Mouse (Mus musculus): ENCODE data around the gene D930020B18Rik. TPM values are rescaled to one million over a fixed set of nuclear protein-coding genes. Genes with fewer than 3 reads are reported as not detected.

The D930020B18Rik gene
- total and polyA plus RNA-seq, 3 experiments = not detected

DNA sequence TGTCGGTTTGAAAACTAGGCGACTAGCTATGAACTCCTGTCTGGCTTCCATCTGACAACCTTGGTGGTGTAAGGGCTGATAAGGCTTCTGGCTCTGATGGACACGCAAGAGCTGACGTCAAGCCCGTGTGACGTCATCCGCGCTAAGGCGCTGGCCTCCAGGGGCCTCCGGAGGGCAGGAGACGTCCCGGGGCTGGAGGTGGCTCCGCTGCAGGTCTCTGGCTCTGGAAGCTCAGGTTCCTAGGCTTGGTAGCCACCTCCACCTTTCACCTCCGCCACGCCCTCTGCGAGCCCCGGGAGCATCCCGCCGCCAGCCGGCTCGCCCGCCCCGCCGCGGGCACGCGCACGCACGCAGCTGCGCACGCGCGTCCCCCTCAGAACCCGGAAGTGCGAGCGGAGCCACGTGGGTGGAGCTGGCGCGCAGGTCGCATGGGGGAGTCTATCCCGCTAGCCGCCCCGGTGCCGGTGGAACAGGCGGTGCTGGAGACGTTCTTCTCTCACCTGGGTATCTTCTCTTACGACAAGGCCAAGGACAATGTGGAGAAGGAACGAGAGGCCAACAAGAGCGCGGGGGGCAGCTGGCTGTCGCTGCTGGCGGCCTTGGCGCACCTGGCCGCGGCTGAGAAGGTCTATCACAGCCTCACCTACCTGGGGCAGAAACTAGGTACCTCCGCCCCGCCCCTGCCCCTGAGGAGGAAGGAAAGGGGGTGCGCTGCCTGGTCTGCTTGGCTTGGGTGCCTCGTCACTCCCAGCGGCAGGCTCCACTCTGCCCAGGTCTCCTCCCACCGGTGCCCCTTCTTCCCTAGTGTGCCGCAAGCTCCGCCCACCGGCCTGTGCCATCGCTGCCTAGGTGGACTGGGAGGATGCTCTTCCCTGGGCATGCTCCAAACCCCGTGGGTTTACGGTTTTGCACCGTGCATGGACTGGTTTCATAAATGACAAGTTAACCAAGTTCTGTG lies 98.4 kb downstream of the D930020B18Rik start, which contains the start of gene BC048403 (continued):
- peak; percentile 79 for TF ChIP-seq GABPA (IDR thresholded peaks at IDR 0.05; ENCODE audit: insufficient replicate concordance, low read depth, low read length)
- 0 out of 2 replicates have a peak, but pooled peaks have one; percentile 24 for TF ChIP-seq JUND (conservative IDR thresholded peaks at IDR 0.05; ENCODE audit: low read depth, low read length)
- TF ChIP-seq USF1 (IDR thresholded peaks at IDR 0.05; ENCODE audit: low read depth, low read length) = peak; percentile 79

DNA sequence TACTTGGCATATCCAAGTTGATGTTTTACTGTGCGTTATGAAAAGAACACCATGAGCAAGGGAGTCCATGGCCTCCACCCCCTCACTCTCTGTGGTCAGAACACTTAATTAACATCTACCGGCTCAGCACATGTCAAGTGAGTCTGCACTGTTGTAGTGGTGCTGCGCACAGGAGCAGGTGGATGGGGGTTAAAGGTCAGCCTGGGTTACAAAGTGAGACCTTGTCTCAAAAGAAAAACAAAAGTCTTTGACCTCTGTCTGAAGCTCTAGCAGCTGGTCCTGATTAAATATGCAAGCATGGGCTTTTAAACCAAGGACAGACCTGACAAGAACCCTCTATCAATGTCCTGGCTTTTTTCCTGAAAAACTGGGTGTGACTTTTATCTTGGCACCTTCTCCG lies 100.9 kb downstream of the D930020B18Rik start:
- Histone ChIP-seq H3K4me2 (ENCODE audit: insufficient read depth, low read depth, poor library complexity, severe bottlenecking) (no peak overlapping the region), H3K79me2 (replicated peaks; ENCODE audit: control insufficient read depth, extremely low read depth, insufficient read depth, poor library complexity, severe bottlenecking) (peaks cover 7% of the 10 kb centered on the region), H3K9ac (ENCODE audit: insufficient read depth, low read depth) (no peak overlapping the region), H3K4me3 (replicated peaks in 1 of 3; ENCODE audit: low read depth in 2 of 3, low read length in 2 of 3, poor library complexity in 1 of 3) (no peak overlapping the region), H3K36me3 (replicated peaks in 1 of 2; ENCODE audit: control insufficient read depth in 1 of 2, insufficient read depth in 1 of 2, low read length in 1 of 2) (peaks cover 24 to 43% of the 10 kb centered on the region in 2 experiments), H3K27me3 (replicated peaks) (no peaks in the 10 kb centered on the region), H3K9me3 (replicated peaks; ENCODE audit: low read length) (peaks cover 9% of the 10 kb centered on the region), H3K4me1 (ENCODE audit: control insufficient read depth in 1 of 2, insufficient read depth in 2 of 2) (peaks cover 0 to 26% of the 10 kb centered on the region in 2 experiments; a peak in 2 of 4 replicates), H3K27ac (ENCODE audit: insufficient read depth, low read depth) (no peak overlapping the region)
- dilution Hi-C loops (cut with MboI; ENCODE audit: extremely low pct_ligation_motif_present, extremely low pct_unique_long_range_greater_than_20kb, low sequenced_read_pairs) (no loop called here), in situ Hi-C loops (cut with MboI; ENCODE audit: low pct_ligation_motif_present, low pct_unique_long_range_greater_than_20kb, low sequenced_read_pairs) (no loop called here)
- no peak for TF ChIP-seq RCOR1 (conservative IDR thresholded peaks at IDR 0.05; ENCODE audit: low read depth, low read length)
- no peak for TF ChIP-seq MYC (IDR thresholded peaks at IDR 0.05; ENCODE audit: low read depth, low read length)
- TF ChIP-seq ZC3H11A (IDR thresholded peaks at IDR 0.05; ENCODE audit: low read depth, low read length) = no peak
- no peak for TF ChIP-seq IRF4 (IDR thresholded peaks at IDR 0.05; ENCODE audit: low read depth, low read length)
- no peak for TF ChIP-seq ETS1 (conservative IDR thresholded peaks at IDR 0.05; ENCODE audit: low read depth, low read length)
- TF ChIP-seq NELFE (IDR thresholded peaks at IDR 0.05; ENCODE audit: low read depth, low read length) = no peak
- TF ChIP-seq MEF2A (IDR thresholded peaks at IDR 0.05; ENCODE audit: borderline replicate concordance, low read depth, low read length) = no peak
- TF ChIP-seq ELF1 (IDR thresholded peaks at IDR 0.05; ENCODE audit: low read depth, low read length) = no peak
- no peak for TF ChIP-seq SIN3A (IDR thresholded peaks at IDR 0.05; ENCODE audit: low read length)
- TF ChIP-seq POLR2AphosphoS2 (IDR thresholded peaks at IDR 0.05; ENCODE audit: low read depth, low read length) = no peak
- TF ChIP-seq EP300 (IDR thresholded peaks at IDR 0.05; ENCODE audit: low read length) = no peak
- DNase-seq (ENCODE audit: extremely low read depth) = no peak

Other genes with a start within 250 kb of the D930020B18Rik start
- gene Rassf3, start 165.2 kb upstream of the D930020B18Rik start, total RNA-seq (2012; rRNA removed) = 5.7 and 7.3 TPM in 2 replicates
- 4.0 and 4.1 TPM in 2 replicates for gene Rassf3, start 165.2 kb upstream of the D930020B18Rik start, total RNA-seq (2014; rRNA removed)
- gene Rassf3, start 165.2 kb upstream of the D930020B18Rik start, polyA plus RNA-seq (2012; ENCODE audit: insufficient read length, low read depth) = 9.0 and 9.9 TPM in 2 replicates
- gene Tbk1, start 54.8 kb upstream of the D930020B18Rik start, total RNA-seq (2012; rRNA removed) = 29.5 and 32.4 TPM in 2 replicates
- 46.0 and 49.5 TPM in 2 replicates for gene Tbk1, start 54.8 kb upstream of the D930020B18Rik start, total RNA-seq (2014; rRNA removed)
- 44.0 and 45.6 TPM in 2 replicates for gene Tbk1, start 54.8 kb upstream of the D930020B18Rik start, polyA plus RNA-seq (2012; ENCODE audit: insufficient read length, low read depth)
- 117 and 151 TPM in 2 replicates for gene Xpot, start 15.3 kb upstream of the D930020B18Rik start, total RNA-seq (2012; rRNA removed)
- gene Xpot, start 15.3 kb upstream of the D930020B18Rik start, total RNA-seq (2014; rRNA removed) = 140 and 144 TPM in 2 replicates
- 101 and 132 TPM in 2 replicates for gene Xpot, start 15.3 kb upstream of the D930020B18Rik start, polyA plus RNA-seq (2012; ENCODE audit: insufficient read length, low read depth)
- gene BC048403, start 98.3 kb downstream of the D930020B18Rik start, total RNA-seq (2012; rRNA removed) = 4.0 and 5.9 TPM in 2 replicates
- 1.9 and 2.2 TPM in 2 replicates for gene BC048403, start 98.3 kb downstream of the D930020B18Rik start, total RNA-seq (2014; rRNA removed)
- gene BC048403, start 98.3 kb downstream of the D930020B18Rik start, polyA plus RNA-seq (2012; ENCODE audit: insufficient read length, low read depth) = 9.2 and 11.9 TPM in 2 replicates

All from CH12.LX (cell line).